Mouse (Mus musculus): ENCODE results near the gene Gucy1a1. TPM values are rescaled to one million over a fixed set of nuclear protein-coding genes. Genes with fewer than 3 reads are reported as not detected.

Gucy1a1 gene
- 0.12 TPM in 1 of 4 replicates, not detected in the others for total RNA-seq (2023; ENCODE audit: inconsistent age)

GRCm38 (mm10) chr3:82145126-82145901, at the start of gene Gucy1a1:
Gene Gucy1a1, minus strand, starts transcription at chr3:82145789.

DNA sequence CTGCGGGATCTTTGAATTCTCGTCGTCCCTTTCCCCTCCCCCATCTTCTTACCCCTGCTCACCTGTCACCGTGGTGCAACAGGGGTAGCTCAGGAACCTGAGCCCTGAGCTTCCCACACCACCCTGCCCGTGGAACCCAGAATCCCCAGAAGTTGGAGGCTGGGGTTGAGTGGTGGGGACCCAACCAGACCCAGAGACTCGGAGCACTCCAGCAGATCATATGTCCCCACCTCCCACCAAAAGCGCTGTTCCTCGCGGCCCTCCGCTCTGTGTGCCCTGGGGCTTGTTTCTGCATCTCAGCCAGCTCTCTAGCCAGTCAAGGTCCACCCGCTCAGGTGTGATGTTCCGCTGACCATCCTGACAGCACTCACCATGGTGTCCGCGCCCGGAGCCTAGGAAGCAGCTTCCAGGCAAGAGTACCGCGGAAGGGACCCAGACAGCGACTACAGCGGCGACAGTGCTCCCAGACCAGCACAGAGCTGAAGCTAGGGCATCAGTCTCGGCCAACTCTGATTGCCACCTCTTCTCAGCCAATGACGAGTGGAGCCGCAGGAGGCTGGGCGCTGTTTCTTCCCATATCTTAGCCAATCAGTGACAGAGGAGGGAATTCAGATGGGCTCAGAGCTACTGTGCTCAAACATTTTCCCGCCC, 71.3 kb downstream of the Gucy1a1 start, which contains the start of gene Gucy1b1:
Gene Gucy1b1, minus strand, starts transcription at position 489 of the 651 bp plus-strand sequence.

Other genes starting within 250 kb of the Gucy1a1 start
- gene Ctso, start 213.2 kb downstream of the Gucy1a1 start, total RNA-seq (2023; ENCODE audit: inconsistent age), result 72.0 to 77.2 TPM (median 74.9 TPM) in 4 replicates
- gene Tdo2, start 169.6 kb downstream of the Gucy1a1 start, total RNA-seq (2023; ENCODE audit: inconsistent age), result not detected in 4 replicates
- gene Asic5, start 163.5 kb downstream of the Gucy1a1 start, total RNA-seq (2023; ENCODE audit: inconsistent age), result not detected in 4 replicates
- gene Gucy1b1, start 71.1 kb downstream of the Gucy1a1 start, total RNA-seq (2023; ENCODE audit: inconsistent age), result 0.36 to 0.93 TPM (median 0.43 TPM) in 4 replicates
- gene Map9, start 212.3 kb upstream of the Gucy1a1 start, total RNA-seq (2023; ENCODE audit: inconsistent age), result 1.6 to 4.5 TPM (median 2.3 TPM) in 4 replicates